Mouse (Mus musculus) spleen, adult 2 months (tissue): Measurements from ENCODE around the gene Gm5148.

Experiments used
- CTCF ChIP-seq: fragments of 200-500 bp; IDR thresholded peaks from 2 replicates; pipeline ENCODE4 v1.5.1; 2011; ENCODE audit warnings: mild to moderate bottlenecking, inconsistent platforms; ENCODE audit not compliant: insufficient read depth, insufficient read length, insufficient replicate concordance; ENCODE audit errors: extremely low read depth
- POLR2A ChIP-seq: fragments of 200-500 bp; IDR thresholded peaks from 2 replicates; pipeline ENCODE4 v1.6.1; 2011; ENCODE audit warnings: low read depth, low read length, inconsistent platforms

- no peak for TF ChIP-seq CTCF
- TF ChIP-seq POLR2A: no peak
These were observed 38.1 kb downstream of the Gm5148 start for GRCm38 (mm10) chr3:37686219-37686618.
